Mouse (Mus musculus) macrophage (primary cell): Measurements from ENCODE around the gene Med1. TPM values are rescaled to one million over a fixed set of nuclear protein-coding genes. Genes with fewer than 3 reads are reported as not detected.
"Not testable (repeated sequence)": the region's sequence is repeated elsewhere in the genome, so short reads cannot be mapped to it uniquely, and the experiment has no call there.

Experiments used
- H3K27ac ChIP-seq: fragments of 350-480 bp; formaldehyde crosslinking; 2 replicates; pipeline ENCODE4 v1.9.0; 2021
- H3K36me3 ChIP-seq: fragments of 350-480 bp; formaldehyde crosslinking; 2 replicates; pipeline ENCODE4 v1.9.0; 2021; ENCODE audit errors: inconsistent target
- H3K4me3 ChIP-seq: fragments of 350-480 bp; formaldehyde crosslinking; 2 replicates; pipeline ENCODE4 v1.9.0; 2021; ENCODE audit errors: inconsistent target
- H3K79me2 ChIP-seq: fragments of 350-480 bp; formaldehyde crosslinking; 2 replicates; pipeline ENCODE4 v1.9.0; 2021; ENCODE audit errors: inconsistent target
- WGBS: methylation state at CpG from one replicate; pipeline ENCODE4 v1.1.7; 2026; ENCODE audit warnings: inconsistent platforms; ENCODE audit not compliant: missing documents; 5-methylcytosine and 5-hydroxymethylcytosine counted together
- polyA plus RNA-seq: library from polyadenylated mRNA; stranded (reverse); fragments of 250-400 nt; gene quantifications from 3 replicates; pipeline ENCODE4 v1.2.4, GENCODE M21; 2018; ENCODE audit warnings: inconsistent platforms
- total RNA-seq, 78 experiments: library from RNA; depleted of rRNA; stranded (reverse); fragments of 250-400 nt; gene quantifications; 1 replicate in 9 of 78; 2 replicates in 24 of 78; 3 replicates in 43 of 78; 4 replicates in 2 of 78; pipeline ENCODE4 v1.2.4; 2018; ENCODE audit warnings: inconsistent platforms in 56 of 78

Gene Med1
- total RNA-seq (2018; cell fraction: chromatin; rRNA removed), result 100 to 1,000 TPM in 2 of 26 experiments, 10 to 100 TPM in 24; 51.8 to 108 (median 77.9) TPM
- 10 to 100 TPM; 33.2 to 51.2 (median 38.1) TPM for total RNA-seq (2018; cell fraction: cytosol; rRNA removed)
- 10 to 100 TPM; 53.6 to 98.9 (median 68.1) TPM for total RNA-seq (2018; cell fraction: nucleus; rRNA removed)
- 19.0 to 20.5 TPM (median 19.3 TPM) in 3 replicates for polyA plus RNA-seq

DNA sequence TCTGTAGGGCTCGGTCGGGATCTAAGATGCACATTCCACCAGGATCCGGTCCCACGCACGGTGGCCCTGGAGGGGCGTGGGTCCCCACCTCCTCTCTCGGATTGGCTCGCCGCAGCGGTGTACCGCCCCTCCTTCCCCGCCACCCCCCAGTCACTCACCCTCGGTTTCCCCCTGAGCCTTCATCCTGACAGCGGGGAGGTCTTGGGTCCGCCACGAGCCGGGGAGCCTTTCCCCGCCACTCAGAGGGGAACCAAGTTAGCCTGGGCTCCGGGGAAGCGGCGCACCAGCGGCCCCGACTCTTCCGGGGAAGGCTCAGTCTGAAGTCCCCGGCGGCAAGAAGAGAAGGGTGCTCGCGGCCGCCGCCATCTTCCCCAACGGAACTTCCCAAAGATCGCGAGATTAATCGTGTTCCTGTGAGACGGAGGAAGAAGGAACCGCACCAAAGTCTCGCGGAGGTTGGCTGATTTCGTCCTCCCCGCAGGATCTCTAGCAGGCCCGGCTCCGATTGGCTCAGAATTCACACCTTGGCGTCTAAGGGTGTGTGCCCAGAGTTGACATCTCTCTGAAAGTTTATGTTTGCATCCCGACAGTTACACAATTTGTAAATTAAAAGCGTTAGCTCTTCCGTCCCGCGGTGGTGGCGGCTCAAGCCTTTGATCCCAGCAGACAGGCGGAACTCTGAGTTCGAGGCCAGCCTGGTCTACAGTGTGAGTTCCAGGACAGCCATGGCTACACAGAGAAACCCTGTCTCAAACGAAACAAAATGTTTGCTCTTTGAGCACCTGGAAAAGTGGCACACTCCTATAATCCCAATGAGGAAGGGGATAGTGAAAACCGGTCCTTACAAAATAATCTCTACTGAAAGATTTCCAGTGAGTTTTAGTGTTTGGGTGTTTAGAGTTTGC lies at the start of gene Med1:
Gene Med1, minus strand, starts transcription at position 393 of the 905 bp plus-strand sequence.
- Histone ChIP-seq H3K27ac (peak within 1 kb of the TSS; percentile 51), H3K4me3 (peak within 1 kb of the TSS; percentile 90), H3K79me2 (peaks cover 48% of the 10 kb centered on the region), H3K36me3 (peaks cover 10% of the 10 kb centered on the region; the same call in 1 of the 2 replicates)
- 3% methylated on average over 42 of the region's 53 CpGs for WGBS

DNA sequence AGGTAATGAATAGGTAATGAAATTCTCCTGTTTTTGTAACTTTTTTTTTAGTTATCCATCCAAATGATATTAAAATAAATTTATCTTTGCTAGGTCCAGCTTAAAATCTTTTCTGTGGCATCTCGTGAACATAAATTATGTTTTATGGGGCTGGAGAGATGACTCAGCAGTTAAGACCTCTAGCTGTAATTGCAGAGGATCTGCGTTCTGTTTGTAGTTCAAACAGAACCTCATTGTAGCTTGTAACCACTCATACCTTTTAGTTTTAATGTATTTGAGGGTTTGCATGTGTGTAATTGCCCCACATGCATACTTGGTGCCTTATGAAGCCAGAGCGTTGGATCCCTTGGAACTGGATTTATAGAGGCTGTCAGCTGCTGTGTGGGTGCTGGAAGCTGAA lies 45.9 kb upstream of the Med1 start:
- peaks cover 87% of the 10 kb centered on the region for H3K36me3 ChIP-seq
- no peak overlapping the region for H3K4me3 ChIP-seq
- 92% methylated on average over 3 of the region's 3 CpGs for WGBS
- H3K79me2 ChIP-seq, result no peaks in the 10 kb centered on the region
- H3K27ac ChIP-seq, result no peak overlapping the region

- peaks cover 85% of the 10 kb centered on the region for H3K36me3 ChIP-seq
- H3K27ac ChIP-seq, result no peak overlapping the region
- H3K4me3 ChIP-seq, result no peak overlapping the region
- WGBS, result 88% methylated on average over 3 of the region's 3 CpGs
- H3K79me2 ChIP-seq, result no peaks in the 10 kb centered on the region
Measured at GRCm38 (mm10) chr11:98238416-98238815, 45.3 kb upstream of the Med1 start.

GRCm38 (mm10) chr11:98226349-98226748 lies 33.3 kb upstream of the Med1 start:
- Histone ChIP-seq H3K4me3 (no peak overlapping the region), H3K27ac (no peak overlapping the region), H3K36me3 (peaks cover 71% of the 10 kb centered on the region), H3K79me2 (no peaks in the 10 kb centered on the region; the same call in 1 of the 2 replicates)
- 100% methylated on average over 1 of the region's 1 CpGs for WGBS

DNA sequence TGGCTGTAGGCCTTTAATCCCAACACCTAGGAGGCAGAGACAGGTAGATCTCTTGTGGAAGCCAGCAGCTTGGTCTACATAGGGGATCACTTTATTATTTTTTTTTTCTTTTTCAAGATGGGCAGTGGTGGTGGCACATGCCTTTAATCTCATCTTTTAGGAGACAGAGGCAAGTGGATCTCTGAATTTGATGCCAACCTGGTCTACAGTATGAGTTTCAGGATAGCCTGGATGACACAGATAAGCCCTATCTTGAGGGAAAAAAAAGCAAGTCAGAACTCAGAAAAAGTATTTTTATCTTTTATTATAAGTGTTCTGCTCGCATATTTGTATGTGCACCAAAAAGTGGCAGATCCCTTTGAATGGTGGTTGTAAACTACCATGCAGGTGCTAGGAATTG lies 20.2 kb upstream of the Med1 start:
- peaks cover 81% of the 10 kb centered on the region for H3K79me2 ChIP-seq
- no peak overlapping the region for H3K27ac ChIP-seq
- 100% methylated on average over 1 of the region's 1 CpGs for WGBS
- H3K36me3 ChIP-seq, result peaks cover 50% of the 10 kb centered on the region
- no peak overlapping the region for H3K4me3 ChIP-seq

DNA sequence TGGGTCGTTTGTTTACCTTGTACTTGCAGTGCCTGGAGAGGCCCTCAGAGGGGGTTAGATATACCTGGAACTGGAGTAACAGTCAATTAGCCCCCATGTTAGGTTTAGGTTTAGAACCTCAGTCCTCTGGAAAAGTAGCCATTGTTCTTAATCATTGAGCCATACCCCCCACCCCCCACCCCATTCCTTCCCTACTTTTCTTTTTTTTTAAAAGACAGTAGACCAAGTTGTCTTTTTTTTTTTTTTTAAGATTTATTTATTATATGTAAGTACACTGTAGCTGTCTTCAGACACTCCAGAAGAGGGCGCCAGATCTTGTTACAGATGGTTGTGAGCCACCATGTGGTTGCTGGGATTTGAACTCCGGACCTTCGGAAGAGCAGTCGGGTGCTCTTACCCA lies 16.6 kb upstream of the Med1 start:
- 94% methylated on average over 2 of the region's 5 CpGs for whole genome bisulfite sequencing
- Histone ChIP-seq H3K36me3 (peaks cover 50% of the 10 kb centered on the region), H3K79me2 (peaks cover 99% of the 10 kb centered on the region)
- not testable (repeated sequence) for H3K27ac ChIP-seq, H3K4me3 ChIP-seq

DNA sequence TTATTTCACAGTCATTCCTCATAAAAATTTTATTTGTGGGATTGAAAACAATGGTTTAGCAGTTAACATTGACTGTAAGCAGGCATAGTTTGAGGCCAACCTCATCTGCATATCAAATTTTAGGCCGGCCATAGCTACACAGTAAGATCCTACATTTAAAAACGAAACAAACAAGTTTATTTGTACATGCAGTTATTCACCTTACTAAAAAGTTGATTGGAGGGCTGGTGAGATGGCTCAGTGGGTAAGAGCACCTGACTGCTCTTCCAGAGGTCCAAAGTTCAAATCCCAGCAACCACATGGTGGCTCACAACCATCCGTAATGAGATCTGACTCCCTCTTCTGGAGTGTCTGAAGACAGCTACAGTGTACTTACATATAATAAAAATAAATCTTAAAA lies 13.2 kb upstream of the Med1 start:
- not testable (repeated sequence) for H3K4me3 ChIP-seq, H3K27ac ChIP-seq
- WGBS, result 67% methylated on average over 2 of the region's 3 CpGs
- peaks cover 25% of the 10 kb centered on the region for H3K36me3 ChIP-seq
- H3K79me2 ChIP-seq, result peaks cover 78% of the 10 kb centered on the region

DNA sequence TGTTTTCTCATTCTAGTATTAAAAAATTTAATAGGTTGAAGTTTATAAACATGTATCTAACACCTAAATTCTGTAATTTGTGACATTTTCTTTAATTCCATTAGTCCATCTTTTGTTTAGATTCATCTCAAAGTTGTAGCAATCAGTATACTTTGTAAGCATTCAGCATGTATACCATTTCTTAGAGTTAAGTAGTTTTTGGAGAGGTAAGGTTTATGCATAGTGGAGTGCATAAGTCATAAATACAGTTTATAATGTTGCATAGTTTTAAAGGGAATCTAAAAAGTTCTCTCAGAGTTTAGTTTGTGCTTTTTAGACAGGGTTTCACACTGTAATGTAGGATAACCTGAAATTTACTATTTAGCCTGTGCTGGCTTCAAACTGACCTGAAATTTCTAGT lies 12.4 kb upstream of the Med1 start:
- Histone ChIP-seq H3K36me3 (peaks cover 17% of the 10 kb centered on the region), H3K27ac (no peak overlapping the region), H3K79me2 (peaks cover 70% of the 10 kb centered on the region), H3K4me3 (peak overlapping the region; percentile 93; the same call in 1 of the 2 replicates)

- WGBS, result under 1% methylated on average over 16 of the region's 16 CpGs
- Histone ChIP-seq H3K27ac (peak overlapping the region; percentile 86), H3K36me3 (peaks cover 5% of the 10 kb centered on the region; the same call in 1 of the 2 replicates), H3K4me3 (peak overlapping the region; percentile 93), H3K79me2 (peaks cover 57% of the 10 kb centered on the region)
Measured at GRCm38 (mm10) chr11:98203931-98204421, 10.9 kb upstream of the Med1 start.

DNA sequence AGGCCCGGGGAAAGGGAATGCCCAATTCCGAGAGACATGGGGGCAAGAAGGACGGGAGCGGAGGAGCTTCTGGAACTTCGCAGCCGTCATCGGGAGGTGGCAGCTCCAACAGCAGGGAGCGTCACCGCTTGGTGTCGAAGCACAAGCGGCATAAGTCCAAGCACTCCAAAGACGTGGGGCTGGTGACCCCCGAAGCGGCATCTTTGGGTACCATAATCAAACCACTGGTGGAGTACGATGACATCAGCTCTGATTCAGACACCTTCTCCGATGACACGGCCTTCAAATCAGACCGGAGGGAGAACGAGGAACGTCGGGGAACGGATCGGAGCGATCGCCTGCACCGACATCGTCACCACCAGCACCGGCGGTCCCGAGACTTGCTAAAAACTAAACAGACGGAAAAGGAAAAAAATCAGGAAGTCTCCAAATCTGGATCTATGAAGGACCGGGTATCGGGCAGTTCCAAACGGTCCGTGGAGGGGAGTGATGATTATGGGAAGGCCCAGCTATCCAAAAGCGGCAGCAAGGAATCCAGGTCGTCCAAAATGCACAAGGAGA lies 10.3 kb upstream of the Med1 start:
- Histone ChIP-seq H3K36me3 (no peaks in the 10 kb centered on the region; the same call in 1 of the 2 replicates), H3K4me3 (peak overlapping the region; percentile 93), H3K27ac (peak overlapping the region; percentile 86), H3K79me2 (peaks cover 51% of the 10 kb centered on the region)
- WGBS, result under 1% methylated on average over 36 of the region's 37 CpGs

DNA sequence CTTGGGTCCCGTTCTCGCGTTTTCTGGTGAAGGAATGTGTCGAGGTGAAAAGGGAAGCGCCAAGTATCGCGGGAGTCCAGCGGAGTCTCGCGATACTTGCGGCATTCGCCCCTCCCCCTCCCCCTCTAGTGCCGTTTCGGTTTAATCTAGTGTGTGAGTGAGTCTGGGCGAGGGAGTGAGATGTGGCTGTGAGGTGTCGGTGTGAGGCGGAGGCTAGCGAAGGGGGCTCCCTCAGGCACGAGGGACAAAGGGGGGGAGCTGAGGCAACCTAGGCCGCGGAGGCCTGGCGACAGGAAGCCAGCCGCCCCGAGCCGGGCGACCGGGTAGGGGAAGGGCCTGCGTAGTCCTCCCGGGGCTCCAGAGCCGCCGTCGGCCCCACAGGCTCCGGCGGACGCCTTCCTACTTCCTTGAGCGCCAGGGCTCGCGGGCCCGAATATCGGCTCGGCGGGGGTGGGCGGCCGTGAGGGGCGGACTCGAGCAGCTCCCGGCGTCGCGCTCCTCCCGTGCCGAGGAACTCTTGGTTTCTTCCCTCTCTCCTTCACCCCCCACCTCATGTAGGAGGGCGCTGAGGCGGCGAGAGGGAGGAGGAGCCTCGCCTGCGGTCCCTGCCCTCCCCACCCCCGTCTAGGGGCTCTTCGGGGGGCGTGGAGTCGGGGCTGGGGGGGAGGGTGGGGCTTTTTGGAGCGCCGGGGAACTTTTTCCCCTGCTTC lies 9.7 kb upstream of the Med1 start, which contains the start of gene Cdk12:
Gene Cdk12, plus strand, starts transcription at position 419 of the 710 bp plus-strand sequence.
- 2% methylated on average over 55 of the region's 63 CpGs for WGBS
- Histone ChIP-seq H3K79me2 (peaks cover 45% of the 10 kb centered on the region), H3K36me3 (no peaks in the 10 kb centered on the region), H3K4me3 (peak within 1 kb of the TSS; percentile 93), H3K27ac (peak within 1 kb of the TSS; percentile 92)

DNA sequence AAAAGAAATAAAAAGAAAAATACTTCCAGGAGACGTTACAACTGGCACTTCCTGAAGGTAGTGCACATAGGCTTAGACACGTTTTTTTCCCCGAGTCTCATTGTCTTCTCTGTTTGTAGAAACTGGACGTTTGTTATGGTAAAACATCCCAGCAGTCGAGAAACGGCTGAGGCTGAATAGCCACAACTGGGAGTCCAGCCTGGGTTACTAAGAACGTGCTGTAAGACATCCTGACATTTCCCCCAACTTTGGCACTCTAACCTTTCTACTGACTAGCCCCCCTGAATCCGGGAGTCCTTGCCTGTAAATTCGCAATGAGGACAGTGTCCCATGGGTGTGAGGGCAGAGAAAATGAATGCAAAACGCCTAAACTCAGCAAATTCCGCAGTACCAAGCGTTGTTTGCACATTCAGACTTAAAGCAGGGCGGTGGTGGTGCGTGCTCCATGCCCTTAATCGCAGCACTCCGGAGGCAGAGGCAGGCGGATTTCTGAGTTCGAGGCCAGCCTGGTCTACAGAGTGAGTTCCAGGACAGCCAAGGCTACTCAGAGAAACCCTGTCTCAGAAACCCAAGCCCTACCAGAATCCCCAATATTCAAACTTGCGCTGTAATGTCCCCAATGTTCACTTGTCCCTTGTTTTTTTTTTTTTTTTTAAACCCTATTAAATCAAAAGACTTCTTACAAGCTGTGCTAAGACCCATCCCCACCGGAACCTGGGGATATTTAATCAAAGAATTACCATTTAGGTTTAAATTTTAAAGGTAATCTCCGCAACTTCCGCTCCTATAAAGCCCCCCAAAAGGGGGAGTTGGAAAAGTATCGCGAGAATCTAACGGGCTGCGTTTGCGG lies 8.9 kb upstream of the Med1 start:
- under 1% methylated on average over 27 of the region's 27 CpGs for WGBS
- Histone ChIP-seq H3K79me2 (peaks cover 37% of the 10 kb centered on the region), H3K4me3 (peak overlapping the region; percentile 93), H3K27ac (peak overlapping the region; percentile 92), H3K36me3 (no peaks in the 10 kb centered on the region)

GRCm38 (mm10) chr11:98190820-98191219 lies 2.3 kb downstream of the Med1 start:
- no peak overlapping the region for H3K4me3 ChIP-seq
- H3K36me3 ChIP-seq, result peaks cover 21% of the 10 kb centered on the region; the same call in 1 of the 2 replicates
- H3K27ac ChIP-seq, result no peak overlapping the region
- H3K79me2 ChIP-seq, result peaks cover 71% of the 10 kb centered on the region
- WGBS, result 87% methylated on average over 5 of the region's 5 CpGs
